Mouse (Mus musculus): ENCODE results near the gene Nt5c. TPM values are rescaled to one million over a fixed set of nuclear protein-coding genes. Genes with fewer than 3 reads are reported as not detected.
A peak's percentile ranks its signal among the peaks of the same experiment; 100 is the strongest.
"Not testable (repeated sequence)": the region's sequence is repeated elsewhere in the genome, so short reads cannot be mapped to it uniquely, and the experiment has no call there.

Nt5c gene
- polyA plus RNA-seq, 1 experiment: 4.8 TPM

- Histone ChIP-seq H3K27me3 (ENCODE audit: control insufficient read depth) (no peaks in the 10 kb centered on the region), H3K9me3 (ENCODE audit: control insufficient read depth, low read length) (no peaks in the 10 kb centered on the region), H3K4me1 (ENCODE audit: control insufficient read depth) (peaks cover 39% of the 10 kb centered on the region), H3K36me3 (ENCODE audit: control insufficient read depth) (peaks cover 31% of the 10 kb centered on the region), H3K4me3 (replicated peaks) (peak overlapping the region; percentile 87)
- TF ChIP-seq TAL1 (IDR thresholded peaks at IDR 0.05; ENCODE audit: low read length): no peak
- TF ChIP-seq GATA1 (IDR thresholded peaks at IDR 0.05; ENCODE audit: low read length): no peak
These were observed 725 bp upstream of the Nt5c start for GRCm38 (mm10) chr11:115492387-115492786.

DNA sequence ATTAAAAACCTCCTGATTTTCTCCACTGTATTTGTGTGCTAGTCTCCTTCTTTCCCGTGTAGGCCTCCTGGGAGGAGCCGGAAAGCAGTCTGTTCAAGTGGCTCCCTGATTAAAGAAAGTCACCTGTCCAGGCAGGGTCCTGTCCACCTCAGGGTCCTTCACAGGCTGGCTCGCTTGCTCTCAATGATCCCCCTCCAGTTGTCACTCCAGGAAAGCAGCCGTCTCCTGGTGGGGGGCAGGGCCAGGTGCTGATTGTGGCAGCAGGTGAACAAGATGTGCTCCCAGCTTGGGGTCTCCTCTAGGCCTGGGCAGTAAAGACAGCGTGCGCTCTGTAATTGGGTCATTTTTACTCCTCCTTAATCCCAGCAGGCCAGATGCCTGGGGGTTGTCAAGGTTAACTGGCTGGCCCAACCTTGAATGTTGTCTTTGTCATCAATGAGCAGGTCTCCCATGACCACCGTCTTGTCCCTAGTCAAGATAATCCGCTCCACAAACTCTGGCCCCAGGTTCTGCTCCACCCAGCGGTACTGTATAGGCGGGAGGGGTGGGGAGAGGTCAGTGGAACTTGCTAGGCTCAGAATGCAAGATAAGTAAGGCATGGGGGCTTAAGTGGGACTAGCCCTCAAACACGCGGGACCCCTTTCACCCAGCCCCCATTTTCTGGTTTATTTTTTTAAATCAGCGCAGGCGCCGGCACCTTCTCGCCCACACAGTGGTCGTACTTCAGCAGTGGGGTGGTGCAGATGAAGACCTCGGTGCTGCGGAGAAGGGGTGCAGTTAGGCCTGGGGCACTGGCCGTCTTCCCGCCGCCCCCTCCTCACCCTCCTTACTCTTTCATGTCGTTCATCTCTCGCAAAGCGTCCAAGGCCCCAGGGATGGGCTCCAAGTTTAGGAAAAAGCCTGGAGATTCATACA lies 964 bp downstream of the Nt5c start:
- no peaks in the 10 kb centered on the region for H3K27me3 ChIP-seq (ENCODE audit: control insufficient read depth)
- H3K9me3 ChIP-seq (ENCODE audit: control insufficient read depth, low read length): no peaks in the 10 kb centered on the region
- H3K36me3 ChIP-seq (ENCODE audit: control insufficient read depth): peaks cover 26% of the 10 kb centered on the region
- peak overlapping the region; percentile 87 for H3K4me3 ChIP-seq (replicated peaks)
- H3K4me1 ChIP-seq (ENCODE audit: control insufficient read depth): peaks cover 39% of the 10 kb centered on the region
- TF ChIP-seq TAL1 (IDR thresholded peaks at IDR 0.05; ENCODE audit: low read length): no peak

- Histone ChIP-seq H3K4me1 (ENCODE audit: control insufficient read depth) (peaks cover 37% of the 10 kb centered on the region), H3K4me3 (replicated peaks) (no peak overlapping the region), H3K36me3 (ENCODE audit: control insufficient read depth) (peaks cover 29% of the 10 kb centered on the region), H3K27me3 (ENCODE audit: control insufficient read depth) (no peaks in the 10 kb centered on the region), H3K9me3 (ENCODE audit: control insufficient read depth, low read length) (no peaks in the 10 kb centered on the region)
- no peak for TF ChIP-seq TAL1 (IDR thresholded peaks at IDR 0.05; ENCODE audit: low read length)
- TF ChIP-seq GATA1 (IDR thresholded peaks at IDR 0.05; ENCODE audit: low read length): no peak
These were observed 3.0 kb downstream of the Nt5c start for GRCm38 (mm10) chr11:115488551-115489104.

GRCm38 (mm10) chr11:115485155-115485554 lies 6.5 kb downstream of the Nt5c start:
- Histone ChIP-seq H3K4me3 (replicated peaks) (no peak overlapping the region), H3K4me1 (ENCODE audit: control insufficient read depth) (peaks cover 9% of the 10 kb centered on the region), H3K27me3 (ENCODE audit: control insufficient read depth) (no peaks in the 10 kb centered on the region), H3K9me3 (ENCODE audit: control insufficient read depth, low read length) (no peaks in the 10 kb centered on the region), H3K36me3 (ENCODE audit: control insufficient read depth) (peaks cover 27% of the 10 kb centered on the region)
- TF ChIP-seq TAL1 (IDR thresholded peaks at IDR 0.05; ENCODE audit: low read length) (no peak), GATA1 (IDR thresholded peaks at IDR 0.05; ENCODE audit: low read length) (no peak)

GRCm38 (mm10) chr11:115483726-115484125 lies 7.9 kb downstream of the Nt5c start:
- Histone ChIP-seq H3K4me1 (ENCODE audit: control insufficient read depth) (peaks cover 7% of the 10 kb centered on the region), H3K4me3 (replicated peaks) (no peak overlapping the region), H3K9me3 (ENCODE audit: control insufficient read depth, low read length) (no peaks in the 10 kb centered on the region), H3K27me3 (ENCODE audit: control insufficient read depth) (no peaks in the 10 kb centered on the region), H3K36me3 (ENCODE audit: control insufficient read depth) (peaks cover 17% of the 10 kb centered on the region)
- no peak for TF ChIP-seq TAL1 (IDR thresholded peaks at IDR 0.05; ENCODE audit: low read length)
- TF ChIP-seq GATA1 (IDR thresholded peaks at IDR 0.05; ENCODE audit: low read length): no peak

- Histone ChIP-seq H3K9me3 (ENCODE audit: control insufficient read depth, low read length) (no peaks in the 10 kb centered on the region), H3K36me3 (ENCODE audit: control insufficient read depth) (peaks cover 14% of the 10 kb centered on the region), H3K4me3 (replicated peaks) (no peak overlapping the region), H3K27me3 (ENCODE audit: control insufficient read depth) (no peaks in the 10 kb centered on the region), H3K4me1 (ENCODE audit: control insufficient read depth) (peaks cover 7% of the 10 kb centered on the region)
- TF ChIP-seq GATA1 (IDR thresholded peaks at IDR 0.05; ENCODE audit: low read length) (no peak), TAL1 (IDR thresholded peaks at IDR 0.05; ENCODE audit: low read length) (no peak)
These were observed 8.4 kb downstream of the Nt5c start for GRCm38 (mm10) chr11:115483278-115483677.

- no peaks in the 10 kb centered on the region for H3K27me3 ChIP-seq (ENCODE audit: control insufficient read depth)
- TF ChIP-seq GATA1 (IDR thresholded peaks at IDR 0.05; ENCODE audit: low read length): no peak
These were observed 10.0 kb downstream of the Nt5c start for GRCm38 (mm10) chr11:115481553-115482259.

DNA sequence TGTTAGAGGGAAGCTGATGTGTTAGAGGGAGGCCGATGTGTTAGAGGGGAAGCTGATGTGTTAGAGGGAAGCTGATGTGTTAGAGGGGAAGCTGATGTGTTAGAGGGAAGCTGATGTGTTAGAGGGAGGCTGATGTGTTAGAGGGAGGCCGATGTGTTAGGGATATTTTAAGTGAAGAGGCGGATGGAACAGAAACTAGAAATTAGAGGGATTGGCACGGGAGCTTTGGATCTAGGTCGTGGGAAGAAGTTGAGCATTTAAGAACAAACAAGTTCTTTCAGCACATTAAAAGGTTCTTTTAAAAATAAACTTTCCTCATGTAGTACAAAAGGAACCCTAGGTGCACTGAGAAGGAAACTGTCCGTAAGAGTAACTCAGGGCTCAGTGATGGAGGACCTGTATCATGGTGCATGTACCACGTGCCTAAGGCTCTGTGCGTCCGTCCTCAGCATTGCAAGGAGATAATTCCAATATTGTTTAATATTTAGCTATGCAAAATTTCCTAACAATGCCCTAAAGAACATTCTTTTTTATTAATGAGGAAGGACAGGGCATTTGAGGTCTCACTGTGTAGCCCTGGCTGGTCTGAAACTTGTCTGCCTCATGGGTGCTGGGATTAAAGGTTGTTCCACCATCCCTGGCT lies 13.2 kb downstream of the Nt5c start:
- no peak overlapping the region for H3K4me3 ChIP-seq (replicated peaks)
- no peaks in the 10 kb centered on the region for H3K27me3 ChIP-seq (ENCODE audit: control insufficient read depth)
- TF ChIP-seq TAL1 (IDR thresholded peaks at IDR 0.05; ENCODE audit: low read length): no peak
- TF ChIP-seq GATA1 (IDR thresholded peaks at IDR 0.05; ENCODE audit: low read length): no peak
- peaks cover 46% of the 10 kb centered on the region for H3K4me1 ChIP-seq (ENCODE audit: control insufficient read depth)
- H3K9me3 ChIP-seq (ENCODE audit: control insufficient read depth, low read length): no peaks in the 10 kb centered on the region
- peaks cover 7% of the 10 kb centered on the region for H3K36me3 ChIP-seq (ENCODE audit: control insufficient read depth)

More at GRCm38 (mm10) chr11:115481553-115482259, 10.0 kb downstream of the Nt5c start:
- H3K4me3 ChIP-seq (replicated peaks): no peak overlapping the region
- peaks cover 14% of the 10 kb centered on the region for H3K36me3 ChIP-seq (ENCODE audit: control insufficient read depth)
- no peaks in the 10 kb centered on the region for H3K9me3 ChIP-seq (ENCODE audit: control insufficient read depth, low read length)
- H3K4me1 ChIP-seq (ENCODE audit: control insufficient read depth): peaks cover 15% of the 10 kb centered on the region

DNA sequence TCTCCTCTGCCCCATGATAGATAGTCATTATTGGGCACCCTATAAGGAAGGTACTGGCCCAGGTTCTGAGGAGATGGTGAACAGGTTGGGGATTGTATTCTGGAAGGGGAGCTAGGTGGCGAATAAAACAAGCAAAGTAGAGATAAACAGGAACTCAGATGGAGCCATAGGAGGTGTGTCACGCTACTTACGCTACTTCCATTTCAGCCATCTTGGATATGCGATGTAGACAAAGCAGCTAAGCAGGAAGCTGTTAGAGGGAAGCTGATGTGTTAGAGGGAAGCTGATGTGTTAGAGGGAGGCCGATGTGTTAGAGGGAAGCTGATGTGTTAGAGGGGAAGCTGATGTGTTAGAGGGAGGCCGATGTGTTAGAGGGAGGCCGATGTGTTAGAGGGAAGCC lies 14.3 kb downstream of the Nt5c start:
- not testable (repeated sequence) for H3K4me3 ChIP-seq (replicated peaks); H3K9me3 ChIP-seq (ENCODE audit: control insufficient read depth, low read length); H3K27me3 ChIP-seq (ENCODE audit: control insufficient read depth); H3K36me3 ChIP-seq (ENCODE audit: control insufficient read depth)
- peaks cover 50% of the 10 kb centered on the region for H3K4me1 ChIP-seq (ENCODE audit: control insufficient read depth)

- not testable (repeated sequence) for H3K27me3 ChIP-seq (ENCODE audit: control insufficient read depth); H3K36me3 ChIP-seq (ENCODE audit: control insufficient read depth); H3K9me3 ChIP-seq (ENCODE audit: control insufficient read depth, low read length)
- Histone ChIP-seq H3K4me3 (replicated peaks) (peak overlapping the region; percentile 88), H3K4me1 (ENCODE audit: control insufficient read depth) (peaks cover 50% of the 10 kb centered on the region)
These were observed 15.0 kb downstream of the Nt5c start for GRCm38 (mm10) chr11:115476630-115477029.

All from erythroblast, embryonic 14.5 days (primary cell).